Mouse (Mus musculus) embryonic fibroblast, embryonic 13.5 days (primary cell): Measurements from ENCODE around the gene Ddr1.

Experiments used
- CTCF ChIP-seq: IDR thresholded peaks from 2 replicates; pipeline ENCODE4 v1.5.1; 2011; ENCODE audit warnings: mild to moderate bottlenecking, control low read depth, low read length, moderate library complexity, borderline replicate concordance; ENCODE audit not compliant: insufficient read depth
- POLR2A ChIP-seq: IDR thresholded peaks from 2 replicates; pipeline ENCODE4 v1.6.1; 2011; ENCODE audit warnings: low read depth, mild to moderate bottlenecking, control low read depth, low read length, moderate library complexity

GRCm38 (mm10) chr17:35736280-35736960 lies 32.0 kb upstream of the Ddr1 start:
- TF ChIP-seq POLR2A (no peak), CTCF (peak; percentile 86)
